Mouse (Mus musculus) gastrocnemius, postnatal 10 days (tissue): ENCODE data around the gene 6330409D20Rik. TPM values are rescaled to one million over a fixed set of nuclear protein-coding genes. Genes with fewer than 3 reads are reported as not detected.

Experiments used
- DNase-seq: peaks from one replicate; pipeline ENCODE4 v3.0.0; 2021; ENCODE audit warnings: mixed read lengths
- long read RNA-seq, 2 experiments: library from polyadenylated mRNA; stranded (forward); transcript quantifications; one replicate each; pipeline ENCODE4 v2.0.0; 2021
- total RNA-seq, 2 experiments: library from RNA; stranded (reverse); gene quantifications; 2 replicates each; pipeline ENCODE4 v1.2.3; 2021

6330409D20Rik gene
- not detected for total RNA-seq
- long read RNA-seq, experiment 1, result 0 reads
- long read RNA-seq, experiment 2, result 0 reads

- no peak for DNase-seq
Observed at GRCm38 (mm10) chr2:32740916-32741272, at the start of gene 6330409D20Rik. TSS of gene 6330409D20Rik (minus strand) at chr2:32741016.

- no peak for DNase-seq
Observed at GRCm38 (mm10) chr2:32788581-32788980, 47.8 kb upstream of the 6330409D20Rik start.

- no peak for DNase-seq
Observed at GRCm38 (mm10) chr2:32787176-32787575, 46.4 kb upstream of the 6330409D20Rik start.

GRCm38 (mm10) chr2:32784048-32784681, 43.3 kb upstream of the 6330409D20Rik start, which contains the start of gene Cfap157:
TSS of gene Cfap157 (minus strand) at chr2:32784428.
- DNase-seq, result no peak

- no peak for DNase-seq
Observed at GRCm38 (mm10) chr2:32781710-32782109, 40.9 kb upstream of the 6330409D20Rik start.

GRCm38 (mm10) chr2:32779714-32780113, 38.9 kb upstream of the 6330409D20Rik start:
- DNase-seq, result no peak

- DNase-seq, result peak; percentile 76
Observed at GRCm38 (mm10) chr2:32779131-32779530, 38.3 kb upstream of the 6330409D20Rik start.

GRCm38 (mm10) chr2:32778081-32778480, 37.3 kb upstream of the 6330409D20Rik start:
- DNase-seq, result no peak

GRCm38 (mm10) chr2:32776192-32776591, 35.4 kb upstream of the 6330409D20Rik start:
- no peak for DNase-seq

- peak; percentile 98 for DNase-seq
Observed at GRCm38 (mm10) chr2:32775359-32776074, 34.7 kb upstream of the 6330409D20Rik start, which contains the start of the genes Ttc16 and Ptrh1. TSS of gene Ttc16 (minus strand) at chr2:32775633. TSS of gene Ptrh1 (plus strand) at chr2:32775786.

GRCm38 (mm10) chr2:32772626-32773279, 31.9 kb upstream of the 6330409D20Rik start:
- DNase-seq, result no peak

GRCm38 (mm10) chr2:32771886-32772285, 31.1 kb upstream of the 6330409D20Rik start:
- no peak for DNase-seq

GRCm38 (mm10) chr2:32769327-32770085, 28.7 kb upstream of the 6330409D20Rik start:
- no peak for DNase-seq

GRCm38 (mm10) chr2:32768661-32769285, 28.0 kb upstream of the 6330409D20Rik start:
- DNase-seq, result no peak

- no peak for DNase-seq
Observed at GRCm38 (mm10) chr2:32767241-32767640, 26.4 kb upstream of the 6330409D20Rik start.

- DNase-seq, result no peak
Observed at GRCm38 (mm10) chr2:32763353-32763752, 22.5 kb upstream of the 6330409D20Rik start.

- no peak for DNase-seq
Observed at GRCm38 (mm10) chr2:32761859-32762258, 21.0 kb upstream of the 6330409D20Rik start.

- no peak for DNase-seq
Observed at GRCm38 (mm10) chr2:32761361-32761760, 20.5 kb upstream of the 6330409D20Rik start.

GRCm38 (mm10) chr2:32759001-32759400, 18.2 kb upstream of the 6330409D20Rik start:
- no peak for DNase-seq

- no peak for DNase-seq
Observed at GRCm38 (mm10) chr2:32758503-32758902, 17.7 kb upstream of the 6330409D20Rik start.

- DNase-seq, result peak; percentile 95
Observed at GRCm38 (mm10) chr2:32757056-32757845, 16.4 kb upstream of the 6330409D20Rik start, which contains the start of gene Tor2a. TSS of gene Tor2a (plus strand) at chr2:32757234.
